In the genomic region with DNA sequence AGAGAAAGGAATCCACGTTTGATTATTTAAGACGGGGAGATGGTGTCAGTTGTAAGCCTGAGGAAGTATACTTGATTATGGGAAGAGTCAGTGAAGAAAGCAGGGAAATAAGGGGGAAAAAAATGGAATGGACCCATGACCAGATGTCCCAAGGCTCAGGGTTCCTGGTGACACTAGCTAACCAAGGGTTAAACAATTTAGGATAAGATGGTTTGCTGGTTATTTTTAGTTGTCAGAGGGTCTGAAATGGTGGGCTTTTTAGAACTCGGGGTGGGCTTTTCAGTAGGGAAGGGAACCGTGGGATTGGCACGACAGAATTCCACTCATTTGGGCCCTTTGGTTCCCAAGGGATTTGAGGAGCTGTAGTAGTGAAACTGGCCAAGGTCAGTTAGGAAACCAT, we compare ENCODE assay signal across 8 mouse cellular contexts. TPM values are rescaled to one million over a fixed set of nuclear protein-coding genes. Genes with fewer than 3 reads are reported as not detected.
DNase-seq lines count a peak whose midpoint lies in the region; ATAC-seq and TF ChIP-seq lines count a peak whose summit lies in the region.

No protein-coding gene starts in this region.

- no peaks in the 10 kb centered on the region for H3K27me3 ChIP-seq in kidney, adult 2 months (replicated peaks; ENCODE audit: control insufficient read depth, insufficient read depth, low read length)
- H3K27me3 ChIP-seq in midbrain, embryonic 12.5 days = no peaks in the 10 kb centered on the region; the same call in 1 of the 2 replicates

- DNase-seq in kidney, adult 2 months = peak; percentile 22
- no peak for DNase-seq in kidney, adult 11 months
- peak; percentile 32 to 33 for DNase-seq in heart, postnatal 10 days
- no peak for DNase-seq in adrenal gland, postnatal 25 days
- no peak for DNase-seq in adrenal gland, adult 18-20 months (ENCODE audit: low spot score in 2 of 2)
- no peak for DNase-seq in yolk sac, embryonic 10.5 days (ENCODE audit: low spot score)

- ATAC-seq in midbrain, embryonic 12.5 days (ENCODE audit: low FRiP score, low read depth) = no peak

- under 1% methylated on average over 5 of the region's 5 CpGs for WGBS in kidney, adult 2 months
- WGBS in bone marrow, adult 2 months = 2% methylated on average over 5 of the region's 5 CpGs
- WGBS in midbrain, embryonic 12.5 days = 2% methylated on average over 5 of the region's 5 CpGs

- H3K4me2 ChIP-seq in midbrain, embryonic 12.5 days (replicated peaks) = peak overlapping the region; percentile 76

- TF ChIP-seq CTCF in kidney, adult 2 months (conservative IDR thresholded peaks at IDR 0.05; ENCODE audit: insufficient read depth, insufficient read length, low read depth, low read length) = no peak
- no peak for TF ChIP-seq CTCF in bone marrow, adult 2 months (IDR thresholded peaks at IDR 0.05; ENCODE audit: control insufficient read depth, insufficient read depth, low read length)

- peaks cover 23% of the 10 kb centered on the region for H3K4me1 ChIP-seq in kidney, adult 2 months (ENCODE audit: control insufficient read depth, insufficient read depth, low read length)
- peaks cover 2% of the 10 kb centered on the region; the same call in 1 of the 2 replicates for H3K4me1 ChIP-seq in bone marrow, adult 2 months (ENCODE audit: control insufficient read depth, insufficient read depth, low read length)
- peaks cover 46% of the 10 kb centered on the region for H3K4me1 ChIP-seq in midbrain, embryonic 12.5 days

- no peak for TF ChIP-seq POLR2A in kidney, adult 2 months (IDR thresholded peaks at IDR 0.05; ENCODE audit: low read depth, low read length)
- TF ChIP-seq POLR2A in bone marrow, adult 2 months (IDR thresholded peaks at IDR 0.05; ENCODE audit: borderline replicate concordance, control insufficient read depth, low read depth, low read length) = no peak

- H3K9ac ChIP-seq in midbrain, embryonic 12.5 days (replicated peaks) = peak overlapping the region; percentile 98

- H3K36me3 ChIP-seq in kidney, adult 2 months (ENCODE audit: control insufficient read depth, insufficient read depth, low read length) = no peaks in the 10 kb centered on the region
- H3K36me3 ChIP-seq in midbrain, embryonic 12.5 days = 0 out of 2 replicates have a peak, but pooled peaks cover 4% of the 10 kb centered on the region

- H3K27ac ChIP-seq in kidney, adult 2 months (ENCODE audit: insufficient read depth, low read depth, low read length) = peak overlapping the region; percentile 89
- peak overlapping the region; percentile 64 for H3K27ac ChIP-seq in bone marrow, adult 2 months (ENCODE audit: control insufficient read depth, insufficient read depth, low read depth, low read length, poor library complexity)
- peak overlapping the region; percentile 90 for H3K27ac ChIP-seq in midbrain, embryonic 12.5 days (replicated peaks)

- no peaks in the 10 kb centered on the region for H3K9me3 ChIP-seq in midbrain, embryonic 12.5 days

- peak overlapping the region; percentile 100 for H3K4me3 ChIP-seq in kidney, adult 2 months (ENCODE audit: insufficient read depth, low read depth, low read length)
- peak overlapping the region; percentile 98 for H3K4me3 ChIP-seq in bone marrow, adult 2 months (replicated peaks; ENCODE audit: control insufficient read depth, low read depth, low read length)
- H3K4me3 ChIP-seq in midbrain, embryonic 12.5 days = peak overlapping the region; percentile 91

- intact Hi-C loops in heart, postnatal 10 days (cut with DNase I) = loop anchor here (5.0 kb wide), 1 partner anchor 109 kb away; no protein-coding TSS in a partner anchor

RNA-seq across cellular contexts. Expression of a gene that starts 1.0 kb away (rescaled TPM):
- polyA plus RNA-seq in kidney, adult 2 months (2012; rRNA removed) = 29.2 and 32.2 TPM in 2 replicates
- 9.2 and 19.0 TPM in 2 replicates for polyA plus RNA-seq in bone marrow, adult 2 months (2011; ENCODE audit: insufficient read depth, insufficient read length, low replicate concordance, missing spikeins)
- 10 to 100 TPM; 61.8 to 72.7 TPM for total RNA-seq in heart, postnatal 10 days (2021)
- polyA plus RNA-seq in midbrain, embryonic 12.5 days (2016; fragmentation: Nextera tagmentation; extraction: Ambion mirVana) = 11.8 and 12.6 TPM in 2 replicates
- total RNA-seq in adrenal gland, postnatal 25 days (2021) = 57.3 and 63.2 TPM in 2 replicates
- total RNA-seq in adrenal gland, adult 18-20 months (2021) = 10 to 100 TPM; 63.2 to 88.3 TPM

RNA-seq across cellular contexts. Expression of a gene that starts 1.1 kb away (rescaled TPM):
- polyA plus RNA-seq in kidney, adult 2 months (2012; rRNA removed) = 17.6 and 21.1 TPM in 2 replicates
- polyA plus RNA-seq in bone marrow, adult 2 months (2011; ENCODE audit: insufficient read depth, insufficient read length, low replicate concordance, missing spikeins) = 14.6 and 25.6 TPM in 2 replicates
- 10 to 100 TPM; 85.1 to 87.3 TPM for total RNA-seq in heart, postnatal 10 days (2021)
- 291 and 326 TPM in 2 replicates for polyA plus RNA-seq in midbrain, embryonic 12.5 days (2016; fragmentation: Nextera tagmentation; extraction: Ambion mirVana)
- 112 and 146 TPM in 2 replicates for total RNA-seq in adrenal gland, postnatal 25 days (2021)
- total RNA-seq in adrenal gland, adult 18-20 months (2021) = 100 to 1,000 TPM; 149 to 164 TPM

RNA-seq across cellular contexts. Expression of a gene that starts 58.6 kb away (rescaled TPM):
- 345 and 570 TPM in 2 replicates for polyA plus RNA-seq in kidney, adult 2 months (2012; rRNA removed)
- 30.9 and 68.0 TPM in 2 replicates for polyA plus RNA-seq in bone marrow, adult 2 months (2011; ENCODE audit: insufficient read depth, insufficient read length, low replicate concordance, missing spikeins)
- 10 to 100 TPM; 71.5 to 75.4 TPM for total RNA-seq in heart, postnatal 10 days (2021)
- 36.0 and 36.4 TPM in 2 replicates for polyA plus RNA-seq in midbrain, embryonic 12.5 days (2016; fragmentation: Nextera tagmentation; extraction: Ambion mirVana)
- total RNA-seq in adrenal gland, postnatal 25 days (2021) = 286 and 328 TPM in 2 replicates
- 100 to 1,000 TPM; 119 to 265 TPM for total RNA-seq in adrenal gland, adult 18-20 months (2021)

Comparison
In these comparisons a context has a peak if more than half of its experiments do, and no peak if none do; other contexts are left out.
1. DNase-seq: peak in kidney, adult 2 months (single experiment) and heart, postnatal 10 days (2 of 2); none in kidney, adult 11 months (single experiment), adrenal gland, postnatal 25 days (single experiment), adrenal gland, adult 18-20 months (0 of 2) and yolk sac, embryonic 10.5 days (single experiment).
2. Peak in every context shown above with its lines, with median percentiles within 50 percentile points of each other: H3K27ac ChIP-seq and H3K4me3 ChIP-seq.